Mouse (Mus musculus) heart, adult 2 months (tissue): ENCODE results near the gene Fam193a. TPM values are rescaled to one million over a fixed set of nuclear protein-coding genes. Genes with fewer than 3 reads are reported as not detected.

Experiments used
- DNase-seq, 2 experiments: peaks; one replicate each; pipeline ENCODE4 v3.0.0; 2021
- H3K27ac ChIP-seq: fragments of 200-600 bp; 2 replicates; pipeline ENCODE4 v1.8.1; 2022
- H3K27me3 ChIP-seq: fragments of 200-500 bp; 2 replicates; pipeline ENCODE4 v1.6.1; 2012; ENCODE audit warnings: mild to moderate bottlenecking, low read length, inconsistent platforms, mixed read lengths; ENCODE audit not compliant: control insufficient read depth, insufficient read depth
- H3K36me3 ChIP-seq: fragments of 200-500 bp; 2 replicates; pipeline ENCODE4 v1.6.1; 2012; ENCODE audit warnings: low read length, inconsistent platforms; ENCODE audit not compliant: control insufficient read depth, insufficient read depth
- H3K4me1 ChIP-seq: fragments of 200-500 bp; 2 replicates; pipeline ENCODE4 v1.6.1; 2011; ENCODE audit warnings: low read length; ENCODE audit not compliant: control insufficient read depth, insufficient read depth
- H3K4me3 ChIP-seq: fragments of 200-600 bp; 2 replicates; pipeline ENCODE4 v1.8.1; 2022
- H3K79me2 ChIP-seq: fragments of 200-500 bp; replicated peaks from 2 replicates; pipeline ENCODE4 v1.6.1; 2012; ENCODE audit warnings: mild to moderate bottlenecking, inconsistent platforms, low read length, moderate library complexity, mixed read lengths; ENCODE audit not compliant: control insufficient read depth, insufficient read depth
- H3K9ac ChIP-seq: fragments of 200-500 bp; 2 replicates; pipeline ENCODE4 v1.6.1; 2012; ENCODE audit warnings: low read depth, mild to moderate bottlenecking, control low read depth, inconsistent platforms, low read length, mixed read lengths
- CTCF ChIP-seq: fragments of 200-600 bp; IDR thresholded peaks from 2 replicates; pipeline ENCODE4 v1.8.1; 2022; ENCODE audit warnings: antibody characterized with exemption, mild to moderate bottlenecking, moderate library complexity
- EP300 ChIP-seq: fragments of 200-500 bp; IDR thresholded peaks from 2 replicates; pipeline ENCODE4 v1.6.1; 2011; ENCODE audit warnings: low read depth, low read length, control low read depth; ENCODE audit not compliant: insufficient read depth
- POLR2A ChIP-seq: fragments of 200-500 bp; IDR thresholded peaks from 2 replicates; pipeline ENCODE4 v1.6.1; 2011; ENCODE audit warnings: mild to moderate bottlenecking, low read depth, low read length, control low read depth; ENCODE audit not compliant: insufficient read depth
- WGBS: fragments of 180-500 bp; shearing (Covaris S2); methylation state at CpG from one replicate; pipeline ENCODE4 v1.1.7; 2018; 5-methylcytosine and 5-hydroxymethylcytosine counted together
- intact Hi-C: fragments of 180-260 bp; cut with DNase I; formaldehyde crosslinking; loops from one replicate; pipeline ENCODE4 v1.15.1; 2025
- polyA plus RNA-seq: library from polyadenylated mRNA; depleted of rRNA; stranded (reverse); fragments of >200 nt; gene quantifications from 2 replicates; pipeline ENCODE4 v1.2.3, GENCODE M21; 2012
- total RNA-seq, 2 experiments: library from RNA; stranded (reverse); gene quantifications; 2 replicates each; pipeline ENCODE4 v1.2.3; 2021

The Fam193a gene
- total and polyA plus RNA-seq, 3 experiments, result 23.6 to 24.7 (median 24.7) TPM

- no peak for DNase-seq
- Histone ChIP-seq H3K27ac (peak overlapping the region; percentile 60), H3K4me1 (peaks cover 4% of the 10 kb centered on the region), H3K79me2 (peaks cover 4% of the 10 kb centered on the region; the same call in 1 of the 2 replicates), H3K4me3 (peak overlapping the region; percentile 50), H3K9ac (peak overlapping the region; percentile 7; the same call in 1 of the 2 replicates), H3K27me3 (no peaks in the 10 kb centered on the region), H3K36me3 (no peaks in the 10 kb centered on the region)
- intact Hi-C loops, result loop anchor here (5.0 to 10.0 kb wide), 2 partner anchors 142 to 251 kb away; partner anchors contain the start of gene Htt
- 16% methylated on average over 7 of the region's 7 CpGs for WGBS
- TF ChIP-seq EP300 (no peak), POLR2A (no peak), CTCF (no peak)
Observed at GRCm38 (mm10) chr5:34514218-34514566, 144.5 kb downstream of the Fam193a start.

GRCm38 (mm10) chr5:34515096-34515495 lies 145.4 kb downstream of the Fam193a start:
- Histone ChIP-seq H3K9ac (no peak overlapping the region), H3K27me3 (no peaks in the 10 kb centered on the region), H3K36me3 (no peaks in the 10 kb centered on the region), H3K4me1 (peaks cover 4% of the 10 kb centered on the region), H3K79me2 (peaks cover 4% of the 10 kb centered on the region; the same call in 1 of the 2 replicates), H3K27ac (no peak overlapping the region), H3K4me3 (no peak overlapping the region)
- TF ChIP-seq POLR2A, result no peak
- TF ChIP-seq CTCF, result no peak
- TF ChIP-seq EP300, result no peak
- intact Hi-C loops, result loop anchor here (10.0 kb wide), 1 partner anchor 250 kb away; the partner anchor contains the start of gene Htt
- no peak for DNase-seq

- intact Hi-C loops, result loop anchor here (2.0 to 10.0 kb wide), 3 partner anchors 53 to 247 kb away; partner anchors contain the start of genes Htt and Mfsd10
- peaks cover 2% of the 10 kb centered on the region for H3K4me1 ChIP-seq
- TF ChIP-seq POLR2A (no peak), EP300 (peak; percentile 53; the same call in 1 of the 2 replicates), CTCF (peak; percentile 91)
- no peaks in the 10 kb centered on the region for H3K36me3 ChIP-seq
- peak; percentile 81 to 86 for DNase-seq
- H3K27ac ChIP-seq, result no peak overlapping the region
- no peak overlapping the region for H3K9ac ChIP-seq
- H3K27me3 ChIP-seq, result no peaks in the 10 kb centered on the region
- 26% methylated on average over 3 of the region's 3 CpGs for WGBS
- 0 out of 2 replicates have a peak, but pooled peaks cover 1% of the 10 kb centered on the region for H3K79me2 ChIP-seq
- H3K4me3 ChIP-seq, result no peak overlapping the region
Observed at GRCm38 (mm10) chr5:34517913-34518312, 148.2 kb downstream of the Fam193a start.

GRCm38 (mm10) chr5:34519389-34519910 lies 149.7 kb downstream of the Fam193a start:
- TF ChIP-seq EP300 (no peak), CTCF (no peak), POLR2A (no peak)
- H3K9ac ChIP-seq, result no peak overlapping the region
- intact Hi-C loops, result loop anchor here (10.0 kb wide), 1 partner anchor 245 kb away; the partner anchor contains the start of gene Htt
- H3K4me1 ChIP-seq, result no peaks in the 10 kb centered on the region; the same call in 1 of the 2 replicates
- H3K4me3 ChIP-seq, result no peak overlapping the region
- 86% methylated on average over 9 of the region's 9 CpGs for WGBS
- H3K36me3 ChIP-seq, result no peaks in the 10 kb centered on the region
- H3K27ac ChIP-seq, result no peak overlapping the region
- DNase-seq, result peak in 1 of 2 experiments; percentile 41
- H3K27me3 ChIP-seq, result no peaks in the 10 kb centered on the region
- no peaks in the 10 kb centered on the region for H3K79me2 ChIP-seq

GRCm38 (mm10) chr5:34520458-34521209 lies 150.9 kb downstream of the Fam193a start:
- no peaks in the 10 kb centered on the region for H3K27me3 ChIP-seq
- intact Hi-C loops, result no loop called here
- no peak overlapping the region for H3K4me3 ChIP-seq
- TF ChIP-seq POLR2A (no peak), EP300 (no peak), CTCF (no peak)
- DNase-seq, result no peak
- WGBS, result 38% methylated on average over 11 of the region's 11 CpGs
- H3K27ac ChIP-seq, result no peak overlapping the region
- H3K9ac ChIP-seq, result no peak overlapping the region
- H3K79me2 ChIP-seq, result no peaks in the 10 kb centered on the region
- no peaks in the 10 kb centered on the region for H3K36me3 ChIP-seq
- no peaks in the 10 kb centered on the region; the same call in 1 of the 2 replicates for H3K4me1 ChIP-seq

GRCm38 (mm10) chr5:34521337-34521736 lies 151.6 kb downstream of the Fam193a start:
- TF ChIP-seq EP300 (no peak), POLR2A (no peak), CTCF (no peak)
- no peaks in the 10 kb centered on the region for H3K36me3 ChIP-seq
- no peaks in the 10 kb centered on the region for H3K27me3 ChIP-seq
- H3K4me3 ChIP-seq, result no peak overlapping the region
- WGBS, result 60% methylated on average over 3 of the region's 3 CpGs
- no peak for DNase-seq
- H3K79me2 ChIP-seq, result no peaks in the 10 kb centered on the region
- intact Hi-C loops, result no loop called here
- H3K9ac ChIP-seq, result no peak overlapping the region
- H3K4me1 ChIP-seq, result no peaks in the 10 kb centered on the region; the same call in 1 of the 2 replicates
- no peak overlapping the region for H3K27ac ChIP-seq
